Mouse (Mus musculus) embryonic facial prominence, embryonic 14.5 days (tissue): ENCODE measurements around the gene Oxa1l. TPM values are rescaled to one million over a fixed set of nuclear protein-coding genes. Genes with fewer than 3 reads are reported as not detected.

ENCODE experiments used
- ATAC-seq: fragments of 200-750 bp; cut with Nextera tagmentation; 2 replicates; pipeline ENCODE4 v1.8.0; 2017; ENCODE audit warnings: low read depth, moderate number of reproducible peaks, moderate TSS enrichment
- DNase-seq: peaks from one replicate; pipeline ENCODE4 v3.0.0-alpha.2; 2015; ENCODE audit warnings: low spot score
- H3K27ac ChIP-seq: fragments of 300-500 bp; sonication (generic); replicated peaks from 2 replicates; pipeline ENCODE4 v1.5.1; 2014; ENCODE audit warnings: low read depth, mild to moderate bottlenecking, low read length, moderate library complexity
- H3K27me3 ChIP-seq: fragments of 300-500 bp; sonication (generic); replicated peaks from 2 replicates; pipeline ENCODE4 v1.6.1; 2014; ENCODE audit warnings: low read length; ENCODE audit not compliant: control insufficient read depth, insufficient read depth
- H3K36me3 ChIP-seq: fragments of 300-500 bp; sonication (generic); 2 replicates; pipeline ENCODE4 v1.6.1; 2014; ENCODE audit warnings: low read length, mixed read lengths; ENCODE audit not compliant: control insufficient read depth, insufficient read depth
- H3K4me1 ChIP-seq: fragments of 300-500 bp; sonication (generic); 2 replicates; pipeline ENCODE4 v1.6.1; 2014; ENCODE audit warnings: antibody characterized with exemption, low read length; ENCODE audit not compliant: control insufficient read depth, insufficient read depth
- H3K4me2 ChIP-seq: fragments of 300-500 bp; sonication (generic); 2 replicates; pipeline ENCODE4 v1.6.1; 2014; ENCODE audit warnings: low read depth, mild to moderate bottlenecking, low read length, moderate library complexity, mixed read lengths
- H3K4me3 ChIP-seq: fragments of 300-500 bp; sonication (generic); 2 replicates; pipeline ENCODE4 v1.5.1; 2014; ENCODE audit warnings: low read depth, mild to moderate bottlenecking, low read length
- H3K9ac ChIP-seq: fragments of 300-500 bp; sonication (generic); 2 replicates; pipeline ENCODE4 v1.6.1; 2014; ENCODE audit warnings: low read depth, mild to moderate bottlenecking, low read length, moderate library complexity, mixed read lengths
- H3K9me3 ChIP-seq: fragments of 300-500 bp; sonication (generic); 2 replicates; pipeline ENCODE4 v1.6.1; 2016; ENCODE audit warnings: low read length; ENCODE audit not compliant: control insufficient read depth
- WGBS: fragments of 180-500 bp; shearing (Covaris S2); extraction: QIAGEN DNeasy Blood & Tissue Kit; methylation state at CpG from one replicate; pipeline ENCODE4 v1.1.7; 2014; 5-methylcytosine and 5-hydroxymethylcytosine counted together
- polyA plus RNA-seq: library from polyadenylated mRNA; unstranded; fragments of >200 nt; fragmentation: Nextera tagmentation; extraction: Ambion mirVana; gene quantifications from 2 replicates; pipeline ENCODE4 v1.2.1, GENCODE M21; 2014

The Oxa1l gene
- polyA plus RNA-seq, 1 experiment from 2014 or later, result 47.0 TPM

- H3K27ac ChIP-seq, result no peak within 1 kb of the TSS
- DNase-seq, result no peak
- ATAC-seq, result no peak
Measured at GRCm38 (mm10) chr14:54417623-54418081, 57.0 kb downstream of the Oxa1l start, which contains the start of gene Slc7a7. Slc7a7 (minus strand) TSS chr14:54417780.

More at GRCm38 (mm10) chr14:54417623-54418081, 57.0 kb downstream of the Oxa1l start, which contains the start of gene Slc7a7:
- Histone ChIP-seq H3K4me3 (peak within 1 kb of the TSS; percentile 9), H3K9me3 (no peaks in the 10 kb centered on the region), H3K9ac (peak within 1 kb of the TSS; percentile 40; the same call in 1 of the 2 replicates), H3K4me1 (peaks cover 18% of the 10 kb centered on the region), H3K36me3 (no peaks in the 10 kb centered on the region), H3K27me3 (peaks cover 16% of the 10 kb centered on the region), H3K4me2 (peak within 1 kb of the TSS; percentile 35)
- 5% methylated on average over 19 of the region's 19 CpGs for WGBS

Other genes with a start within 250 kb of the Oxa1l start
- 400 and 436 TPM in 2 replicates for gene Dad1, start 106.7 kb upstream of the Oxa1l start, polyA plus RNA-seq
- gene Abhd4, start 106.6 kb upstream of the Oxa1l start, polyA plus RNA-seq, result 59.0 and 63.5 TPM in 2 replicates
- gene Olfr49, start 75.9 kb upstream of the Oxa1l start, polyA plus RNA-seq, result 0.04 TPM in 1 of 2 replicates, not detected in the other
- gene Slc7a7, start 56.9 kb downstream of the Oxa1l start, polyA plus RNA-seq, result 6.3 and 7.7 TPM in 2 replicates
- gene Mrpl52, start 66.1 kb downstream of the Oxa1l start, polyA plus RNA-seq, result 226 and 241 TPM in 2 replicates
- 235 and 254 TPM in 2 replicates for gene Mmp14, start 70.8 kb downstream of the Oxa1l start, polyA plus RNA-seq
- 41.0 and 43.4 TPM in 2 replicates for gene Lrp10, start 103.3 kb downstream of the Oxa1l start, polyA plus RNA-seq
- gene Rem2, start 115.3 kb downstream of the Oxa1l start, polyA plus RNA-seq, result 1.7 and 2.1 TPM in 2 replicates
- gene Prmt5, start 156.7 kb downstream of the Oxa1l start, polyA plus RNA-seq, result 65.3 and 75.7 TPM in 2 replicates
- 40.4 and 44.3 TPM in 2 replicates for gene Haus4, start 193.8 kb downstream of the Oxa1l start, polyA plus RNA-seq
- 10.7 and 11.7 TPM in 2 replicates for gene Ajuba, start 216.7 kb downstream of the Oxa1l start, polyA plus RNA-seq
- gene 4931414P19Rik, start 245.2 kb downstream of the Oxa1l start, polyA plus RNA-seq, result 4.8 and 5.8 TPM in 2 replicates